Mouse (Mus musculus): Measurements from ENCODE around the gene Rnase12.

GRCm38 (mm10) chr14:51053176-51053575, 4.3 kb downstream of the Rnase12 start:
- TF ChIP-seq POLR2A (IDR thresholded peaks at IDR 0.05; ENCODE audit: borderline replicate concordance, control insufficient read depth, low read depth, low read length) (no peak), CTCF (IDR thresholded peaks at IDR 0.05; ENCODE audit: control insufficient read depth, insufficient read depth, low read length) (no peak)
